Comparison of ENCODE assay signal across 12 mouse cellular contexts in the genomic region with DNA sequence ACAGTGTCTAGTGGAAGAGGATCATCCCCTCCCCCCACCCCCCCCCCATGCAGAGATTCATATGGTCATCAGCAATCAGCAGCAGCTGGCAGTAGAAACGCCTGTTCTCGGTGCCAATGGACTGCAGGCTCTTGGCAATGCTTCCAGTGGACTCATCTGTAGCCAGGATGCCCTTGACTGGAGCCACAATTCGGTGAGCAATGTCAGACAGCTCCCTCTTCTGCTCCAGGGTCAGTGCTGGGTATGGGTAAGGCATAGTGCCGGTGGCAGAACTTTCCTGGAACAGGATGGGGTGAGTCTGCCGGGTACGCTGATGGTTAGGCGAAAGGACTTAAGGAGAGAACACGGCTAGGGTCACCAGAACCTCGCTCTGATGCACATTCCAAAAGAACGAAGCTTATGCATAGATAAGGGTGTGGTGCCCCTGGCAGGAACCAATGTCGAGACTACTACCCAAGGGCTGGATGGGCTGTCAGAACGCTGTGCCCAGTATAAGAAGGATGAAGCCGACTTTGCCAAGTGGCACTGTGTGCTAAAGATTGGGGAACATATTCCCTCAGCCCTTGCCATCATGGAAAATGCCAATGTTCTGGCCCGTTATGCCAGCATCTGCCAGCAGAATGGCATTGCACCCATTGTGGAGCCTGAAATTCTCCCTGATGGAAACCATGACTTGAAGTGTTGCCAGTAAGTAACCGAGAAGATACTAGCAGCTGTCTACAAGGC.
DNase-seq lines count a peak whose midpoint lies in the region; ATAC-seq and TF ChIP-seq lines count a peak whose summit lies in the region.
"Had no signal": no experiment of that assay in that cellular context is flagged by ENCODE, and none has a peak within 500 bp of the region (broad histone marks: within the 10 kb centered on the region; RNA-seq: fewer than 3 reads in every experiment).

No protein-coding gene starts in this region.

- H3K27ac ChIP-seq in forebrain, postnatal 0 days (ENCODE audit: low read depth, low read length): no peak overlapping the region
- H3K27ac ChIP-seq in forebrain, embryonic 15.5 days (replicated peaks): no peak overlapping the region
- H3K27ac ChIP-seq in layer of hippocampus, adult 2 months: no peak overlapping the region

- H3K9me3 ChIP-seq in forebrain, postnatal 0 days (ENCODE audit: low read length): peaks cover 6% of the 10 kb centered on the region; the same call in 1 of the 2 replicates
- no peaks in the 10 kb centered on the region for H3K9me3 ChIP-seq in forebrain, embryonic 15.5 days

- peak; percentile 8 for DNase-seq in forebrain, postnatal 0 days
- DNase-seq in layer of hippocampus, postnatal 14 days (ENCODE audit: low spot score in 2 of 2): peak; percentile 17 to 55
- no peak for DNase-seq in layer of hippocampus, adult 2 months (ENCODE audit: low spot score in 2 of 2)
- peak; percentile 23 to 72 for DNase-seq in cerebellum, postnatal 4 days (ENCODE audit: low spot score in 2 of 2)
- DNase-seq in kidney, postnatal 36 days: no peak
- DNase-seq in c-Kit-positive CD71-positive TER-119-positive erythroid progenitor cells, embryonic 14.5 days (ENCODE audit: low spot score): no peak
- DNase-seq: kidney, adult 2 months; lung, adult 2 months; thymus, adult 2 months had no signal

- ATAC-seq in forebrain, postnatal 0 days: no peak; the same call in 1 of the 2 replicates
- no peak for ATAC-seq in forebrain, embryonic 15.5 days (replicated peaks)
- peak; percentile 96 for ATAC-seq in cerebellum, adult (ENCODE audit: insufficient number of reproducible peaks, low FRiP score, low TSS enrichment)

- H3K4me2 ChIP-seq in forebrain, postnatal 0 days (ENCODE audit: low read depth): no peak overlapping the region
- H3K4me2 ChIP-seq in forebrain, embryonic 15.5 days (replicated peaks): no peak overlapping the region

- no peaks in the 10 kb centered on the region for H3K4me1 ChIP-seq in forebrain, postnatal 0 days (ENCODE audit: insufficient read depth)
- H3K4me1 ChIP-seq in forebrain, embryonic 15.5 days: no peaks in the 10 kb centered on the region

- no peak overlapping the region for H3K4me3 ChIP-seq in forebrain, postnatal 0 days (ENCODE audit: low read depth, low read length)
- H3K4me3 ChIP-seq in forebrain, embryonic 15.5 days: no peak overlapping the region
- H3K4me3 ChIP-seq in layer of hippocampus, adult 2 months: no peak overlapping the region
- H3K4me3 ChIP-seq: erythroblast, embryonic 14.5 days had no signal

- no peak for TF ChIP-seq CTCF in forebrain, postnatal 0 days (IDR thresholded peaks at IDR 0.05; ENCODE audit: low read depth)
- TF ChIP-seq CTCF in layer of hippocampus, adult 2 months (conservative IDR thresholded peaks at IDR 0.05): no peak

- 86% methylated on average over 15 of the region's 15 CpGs for WGBS in forebrain, postnatal 0 days
- WGBS in forebrain, embryonic 15.5 days: 91% methylated on average over 15 of the region's 15 CpGs

- H3K36me3 ChIP-seq in forebrain, postnatal 0 days (ENCODE audit: insufficient read depth): no peaks in the 10 kb centered on the region
- no peaks in the 10 kb centered on the region for H3K36me3 ChIP-seq in forebrain, embryonic 15.5 days

- H3K9ac ChIP-seq in forebrain, postnatal 0 days: no peak overlapping the region
- H3K9ac ChIP-seq in forebrain, embryonic 15.5 days (replicated peaks): no peak overlapping the region

- no peaks in the 10 kb centered on the region for H3K27me3 ChIP-seq in forebrain, postnatal 0 days (ENCODE audit: insufficient read depth, low read length)
- no peaks in the 10 kb centered on the region for H3K27me3 ChIP-seq in forebrain, embryonic 15.5 days

Comparison
In these comparisons a context has a peak if more than half of its experiments do, and no peak if none do; other contexts are left out.
1. DNase-seq: peak in forebrain, postnatal 0 days (single experiment), layer of hippocampus, postnatal 14 days (2 of 2) and cerebellum, postnatal 4 days (2 of 2); none in layer of hippocampus, adult 2 months (0 of 2), kidney, postnatal 36 days (0 of 2) and c-Kit-positive CD71-positive TER-119-positive erythroid progenitor cells, embryonic 14.5 days (single experiment).